Mouse (Mus musculus) CH12.LX (cell line): ENCODE results near the gene Sgms1. TPM values are rescaled to one million over a fixed set of nuclear protein-coding genes. Genes with fewer than 3 reads are reported as not detected.
A peak's percentile ranks its signal among the peaks of the same experiment; 100 is the strongest.

ENCODE experiments used
- DNase-seq: peaks from one replicate; pipeline ENCODE4 v3.0.0-alpha.2; 2013; ENCODE audit errors: extremely low read depth
- H3K27ac ChIP-seq: 2 replicates; pipeline ENCODE4 v1.5.1; 2012; ENCODE audit warnings: low read depth, mild to moderate bottlenecking, control low read depth, moderate library complexity; ENCODE audit not compliant: insufficient read depth
- H3K27me3 ChIP-seq: replicated peaks from 2 replicates; pipeline ENCODE3; 2012; ENCODE audit warnings: inconsistent platforms
- H3K36me3 ChIP-seq, 2 experiments: replicated peaks in 1 of 2; 2 replicates each; pipeline versions ENCODE3 to v1.6.1; 2012; ENCODE audit warnings: inconsistent platforms in 1 of 2, low read length in 1 of 2, mild to moderate bottlenecking in 1 of 2, mixed read lengths in 1 of 2, moderate library complexity in 1 of 2; ENCODE audit not compliant: control insufficient read depth in 1 of 2, insufficient read depth in 1 of 2
- H3K4me1 ChIP-seq, 2 experiments: 2 replicates each; pipeline ENCODE4 v1.6.1; 2012; ENCODE audit warnings: inconsistent platforms in 1 of 2, moderate library complexity in 1 of 2; ENCODE audit not compliant: insufficient read depth in 2 of 2, control insufficient read depth in 1 of 2
- H3K4me2 ChIP-seq: 2 replicates; pipeline ENCODE4 v1.6.1; 2012; ENCODE audit warnings: low read depth, mild to moderate bottlenecking, control low read depth; ENCODE audit not compliant: poor library complexity, insufficient read depth, severe bottlenecking
- H3K4me3 ChIP-seq, 3 experiments: fragments of 150-350 bp in 1 of 3; sonication (generic) in 1 of 3; replicated peaks in 1 of 3; 2 replicates each; pipeline versions ENCODE3 to v1.5.1; 2011 to 2012; ENCODE audit warnings: low read depth in 2 of 3, low read length in 2 of 3, mild to moderate bottlenecking in 2 of 3, moderate library complexity in 2 of 3, control low read depth in 1 of 3, improper control_type of control experiment in 1 of 3, inconsistent platforms in 1 of 3, mixed read lengths in 1 of 3; ENCODE audit not compliant: poor library complexity in 1 of 3
- H3K79me2 ChIP-seq: replicated peaks from 2 replicates; pipeline ENCODE4 v1.6.1; 2012; ENCODE audit warnings: mild to moderate bottlenecking, moderate library complexity; ENCODE audit not compliant: control insufficient read depth, poor library complexity, insufficient read depth, severe bottlenecking; ENCODE audit errors: extremely low read depth
- H3K9ac ChIP-seq: 2 replicates; pipeline ENCODE4 v1.6.1; 2012; ENCODE audit warnings: low read depth, mild to moderate bottlenecking, control low read depth, moderate library complexity; ENCODE audit not compliant: insufficient read depth
- H3K9me3 ChIP-seq: replicated peaks from 2 replicates; pipeline ENCODE3; 2012; ENCODE audit warnings: low read length, inconsistent platforms, mixed read lengths
- BHLHE40 ChIP-seq: IDR thresholded peaks from 2 replicates; pipeline ENCODE4 v1.6.1; 2011; ENCODE audit warnings: mild to moderate bottlenecking, low read depth, low read length, improper control_type of control experiment
- CHD2 ChIP-seq: IDR thresholded peaks from 2 replicates; pipeline ENCODE4 v1.6.1; 2011; ENCODE audit warnings: low read length, improper control_type of control experiment
- ELF1 ChIP-seq: IDR thresholded peaks from 2 replicates; pipeline ENCODE4 v1.6.1; 2014; ENCODE audit warnings: low read depth, mild to moderate bottlenecking, inconsistent platforms, low read length, improper control_type of control experiment
- EP300 ChIP-seq: IDR thresholded peaks from 2 replicates; pipeline ENCODE4 v1.6.1; 2011; ENCODE audit warnings: low read length, improper control_type of control experiment
- GABPA ChIP-seq: IDR thresholded peaks from 2 replicates; pipeline ENCODE4 v1.6.1; 2012; ENCODE audit warnings: low read depth, low read length, improper control_type of control experiment, inconsistent platforms; ENCODE audit not compliant: insufficient replicate concordance
- HCFC1 ChIP-seq: IDR thresholded peaks from 2 replicates; pipeline ENCODE4 v1.6.1; 2012; ENCODE audit warnings: low read depth, mild to moderate bottlenecking, inconsistent platforms, low read length, improper control_type of control experiment
- JUN ChIP-seq: IDR thresholded peaks from 2 replicates; pipeline ENCODE4 v1.6.1; 2011; ENCODE audit warnings: low read depth, mild to moderate bottlenecking, low read length, improper control_type of control experiment, moderate library complexity; ENCODE audit not compliant: insufficient read depth
- JUND ChIP-seq: conservative IDR thresholded peaks from 2 replicates; pipeline ENCODE4 v1.6.1; 2011; ENCODE audit warnings: low read depth, low read length, improper control_type of control experiment
- KAT2A ChIP-seq: IDR thresholded peaks from 2 replicates; pipeline ENCODE4 v1.6.1; 2012; ENCODE audit warnings: low read length, improper control_type of control experiment, inconsistent platforms; ENCODE audit not compliant: insufficient replicate concordance
- MAX ChIP-seq: IDR thresholded peaks from 2 replicates; pipeline ENCODE4 v1.6.1; 2011; ENCODE audit warnings: low read length, improper control_type of control experiment
- MXI1 ChIP-seq: IDR thresholded peaks from 2 replicates; pipeline ENCODE4 v1.6.1; 2011; ENCODE audit warnings: mild to moderate bottlenecking, low read depth, low read length, improper control_type of control experiment
- NELFE ChIP-seq: IDR thresholded peaks from 2 replicates; pipeline ENCODE4 v1.6.1; 2011; ENCODE audit warnings: low read depth, low read length, improper control_type of control experiment
- NRF1 ChIP-seq: IDR thresholded peaks from 2 replicates; pipeline ENCODE4 v1.6.1; 2014; ENCODE audit warnings: low read depth, mild to moderate bottlenecking, inconsistent platforms, low read length, improper control_type of control experiment, moderate library complexity
- POLR2A ChIP-seq: IDR thresholded peaks from 2 replicates; pipeline ENCODE4 v1.6.1; 2011; ENCODE audit warnings: low read depth, mild to moderate bottlenecking, improper control_type of control experiment, low read length
- POLR2AphosphoS2 ChIP-seq: IDR thresholded peaks from 2 replicates; pipeline ENCODE4 v1.6.1; 2011; ENCODE audit warnings: low read depth, low read length, improper control_type of control experiment
- RAD21 ChIP-seq: IDR thresholded peaks from 2 replicates; pipeline ENCODE4 v1.6.1; 2011; ENCODE audit warnings: low read depth, mild to moderate bottlenecking, low read length, improper control_type of control experiment, moderate library complexity
- RCOR1 ChIP-seq: conservative IDR thresholded peaks from 2 replicates; pipeline ENCODE4 v1.6.1; 2012; ENCODE audit warnings: low read depth, mild to moderate bottlenecking, inconsistent platforms, low read length, improper control_type of control experiment
- TCF12 ChIP-seq: IDR thresholded peaks from 2 replicates; pipeline ENCODE4 v1.6.1; 2014; ENCODE audit warnings: low read depth, mild to moderate bottlenecking, inconsistent platforms, low read length, improper control_type of control experiment
- USF1 ChIP-seq: IDR thresholded peaks from 2 replicates; pipeline ENCODE4 v1.6.1; 2014; ENCODE audit warnings: low read depth, mild to moderate bottlenecking, inconsistent platforms, low read length, improper control_type of control experiment
- USF2 ChIP-seq: conservative IDR thresholded peaks from 2 replicates; pipeline ENCODE4 v1.6.1; 2011; ENCODE audit warnings: low read depth, low read length, improper control_type of control experiment
- ZMIZ1 ChIP-seq: IDR thresholded peaks from 2 replicates; pipeline ENCODE4 v1.6.1; 2012; ENCODE audit warnings: low read depth, mild to moderate bottlenecking, inconsistent platforms, low read length, improper control_type of control experiment
- ZNF384 ChIP-seq: IDR thresholded peaks from 2 replicates; pipeline ENCODE4 v1.6.1; 2012; ENCODE audit warnings: low read depth, low read length, improper control_type of control experiment, inconsistent platforms
- dilution Hi-C: fragments of 300-500 bp; cut with MboI; formaldehyde crosslinking; loops from 2 replicates; pipeline ENCODE4 v1.14.3; 2020; ENCODE audit warnings: low sequenced_read_pairs; ENCODE audit not compliant: extremely low pct_unique_long_range_greater_than_20kb, extremely low pct_ligation_motif_present
- in situ Hi-C: fragments of 300-500 bp; cut with MboI; formaldehyde crosslinking; loops from 3 replicates; pipeline ENCODE4 v1.14.3; 2019; ENCODE audit warnings: low sequenced_read_pairs, low pct_ligation_motif_present, low pct_unique_long_range_greater_than_20kb, mixed read lengths
- polyA plus RNA-seq: library from polyadenylated mRNA; unstranded; fragments of >175 nt; gene quantifications from 2 replicates; pipeline ENCODE4 v1.2.1, GENCODE M21; 2012; ENCODE audit warnings: low read depth; ENCODE audit not compliant: insufficient read length
- total RNA-seq, 2 experiments: library from RNA; depleted of rRNA; stranded (reverse); fragments of 300-350 nt in 1 of 2; fragments of >200 nt in 1 of 2; gene quantifications; 2 replicates each; pipeline ENCODE4 v1.2.3; 2012 to 2014

Sgms1 gene
- total and polyA plus RNA-seq, 3 experiments, result 1.4 to 1.8 (median 1.8) TPM

- Histone ChIP-seq H3K79me2 (no peaks in the 10 kb centered on the region), H3K27ac (no peak overlapping the region), H3K9me3 (no peaks in the 10 kb centered on the region), H3K9ac (no peak overlapping the region), H3K4me1 (peaks cover 0 to 5% of the 10 kb centered on the region in 2 experiments; a peak in 2 of 4 replicates), H3K36me3 (no peaks in the 10 kb centered on the region), H3K27me3 (no peaks in the 10 kb centered on the region), H3K4me3 (no peak overlapping the region), H3K4me2 (no peak overlapping the region)
- TF ChIP-seq POLR2A (no peak), HCFC1 (no peak), USF2 (no peak), POLR2AphosphoS2 (no peak), ZNF384 (no peak), ELF1 (no peak), RCOR1 (no peak), NELFE (no peak), CHD2 (no peak), ZMIZ1 (no peak), USF1 (no peak), GABPA (no peak), JUND (no peak), MAX (no peak), EP300 (no peak), TCF12 (no peak), MXI1 (no peak), RAD21 (no peak), NRF1 (no peak)
- no peak for DNase-seq
- dilution Hi-C loops (no loop called here), in situ Hi-C loops (loop anchor here (10.0 kb wide), 1 partner anchor 141 kb away; no protein-coding TSS in a partner anchor)
Observed at GRCm38 (mm10) chr19:32326156-32326555, 63.4 kb downstream of the Sgms1 start.

- H3K4me3 ChIP-seq, result no peak overlapping the region
Observed at GRCm38 (mm10) chr19:32325100-32325768, 64.3 kb downstream of the Sgms1 start.

More at GRCm38 (mm10) chr19:32325100-32325768, 64.3 kb downstream of the Sgms1 start:
- H3K27ac ChIP-seq, result no peak overlapping the region
- in situ Hi-C loops, result loop anchor here (10.0 kb wide), 1 partner anchor 140 kb away; no protein-coding TSS in a partner anchor
- H3K4me2 ChIP-seq, result no peak overlapping the region
- TF ChIP-seq USF1, result peak; percentile 32
- no peak for TF ChIP-seq KAT2A
- peak; percentile 66; the same call in 1 of the 2 replicates for TF ChIP-seq BHLHE40
- TF ChIP-seq JUN, result no peak
- H3K79me2 ChIP-seq, result no peaks in the 10 kb centered on the region
- H3K36me3 ChIP-seq, result no peaks in the 10 kb centered on the region
- no peaks in the 10 kb centered on the region for H3K27me3 ChIP-seq
- no peak overlapping the region for H3K9ac ChIP-seq
- peak; percentile 10 for DNase-seq
- dilution Hi-C loops, result no loop called here
- no peaks in the 10 kb centered on the region for H3K9me3 ChIP-seq
- H3K4me1 ChIP-seq, result peaks cover 0 to 7% of the 10 kb centered on the region in 2 experiments; a peak in 2 of 4 replicates
